Mouse (Mus musculus) testis, adult 2 months (tissue): ENCODE data around the gene Defb36. TPM values are rescaled to one million over a fixed set of nuclear protein-coding genes. Genes with fewer than 3 reads are reported as not detected.
A peak's percentile ranks its signal among the peaks of the same experiment; 100 is the strongest.

Experiments used
- H3K27ac ChIP-seq: fragments of 200-500 bp; 2 replicates; pipeline ENCODE4 v1.5.1; 2012; ENCODE audit warnings: low read depth, low read length; ENCODE audit not compliant: control insufficient read depth, insufficient read depth
- H3K27me3 ChIP-seq: fragments of 200-500 bp; 2 replicates; pipeline ENCODE4 v1.6.1; 2012; ENCODE audit warnings: mild to moderate bottlenecking, low read length, moderate library complexity; ENCODE audit not compliant: control insufficient read depth, insufficient read depth
- H3K36me3 ChIP-seq: fragments of 200-500 bp; 2 replicates; pipeline ENCODE4 v1.6.1; 2012; ENCODE audit warnings: mild to moderate bottlenecking, low read length; ENCODE audit not compliant: control insufficient read depth, insufficient read depth
- H3K4me1 ChIP-seq: fragments of 200-500 bp; 2 replicates; pipeline ENCODE4 v1.6.1; 2012; ENCODE audit warnings: low read length; ENCODE audit not compliant: control insufficient read depth, insufficient read depth
- H3K4me3 ChIP-seq: fragments of 200-500 bp; 2 replicates; pipeline ENCODE4 v1.5.1; 2012; ENCODE audit warnings: low read depth, mild to moderate bottlenecking, low read length, moderate library complexity, mixed read lengths; ENCODE audit not compliant: control insufficient read depth
- CTCF ChIP-seq: fragments of 200-500 bp; IDR thresholded peaks from 2 replicates; pipeline ENCODE4 v1.5.1; 2012; ENCODE audit warnings: low read depth, mild to moderate bottlenecking, inconsistent platforms, low read length, moderate library complexity; ENCODE audit not compliant: control insufficient read depth, insufficient read depth, insufficient replicate concordance
- POLR2A ChIP-seq: fragments of 200-500 bp; IDR thresholded peaks from 2 replicates; pipeline ENCODE4 v1.6.1; 2012; ENCODE audit warnings: low read depth, mild to moderate bottlenecking, inconsistent platforms, low read length, moderate library complexity; ENCODE audit not compliant: control insufficient read depth
- polyA plus RNA-seq: library from polyadenylated mRNA; depleted of rRNA; stranded (reverse); fragments of >200 nt; gene quantifications from 2 replicates; pipeline ENCODE4 v1.2.3, GENCODE M21; 2012

Gene Defb36
- polyA plus RNA-seq, 1 experiment, result 129 TPM

- no peaks in the 10 kb centered on the region; the same call in 1 of the 2 replicates for H3K4me1 ChIP-seq
- no peaks in the 10 kb centered on the region for H3K36me3 ChIP-seq
- H3K4me3 ChIP-seq, result no peak overlapping the region
- H3K27ac ChIP-seq, result no peak overlapping the region; the same call in 1 of the 2 replicates
- TF ChIP-seq POLR2A, result no peak
- TF ChIP-seq CTCF, result no peak
- H3K27me3 ChIP-seq, result no peaks in the 10 kb centered on the region
These were observed 16.4 kb downstream of the Defb36 start for GRCm38 (mm10) chr2:152620367-152621134.

GRCm38 (mm10) chr2:152622151-152622550 lies 18.0 kb downstream of the Defb36 start:
- H3K36me3 ChIP-seq, result no peaks in the 10 kb centered on the region
- H3K4me1 ChIP-seq, result peaks cover 7% of the 10 kb centered on the region
- no peak overlapping the region for H3K4me3 ChIP-seq
- no peak for TF ChIP-seq POLR2A
- no peak for TF ChIP-seq CTCF
- no peak overlapping the region for H3K27ac ChIP-seq
- H3K27me3 ChIP-seq, result peaks cover 4% of the 10 kb centered on the region

- Histone ChIP-seq H3K36me3 (no peaks in the 10 kb centered on the region), H3K27me3 (peaks cover 4% of the 10 kb centered on the region), H3K4me3 (no peak within 1 kb of the TSS), H3K27ac (no peak within 1 kb of the TSS), H3K4me1 (peaks cover 9% of the 10 kb centered on the region)
- TF ChIP-seq CTCF (no peak), POLR2A (no peak)
These were observed 18.8 kb downstream of the Defb36 start, which contains the start of gene Defb25 for GRCm38 (mm10) chr2:152622953-152623352. Gene Defb25, minus strand, starts transcription at chr2:152623053.

- Histone ChIP-seq H3K27me3 (peaks cover 4% of the 10 kb centered on the region), H3K27ac (no peak overlapping the region)
- TF ChIP-seq POLR2A (no peak), CTCF (no peak)
These were observed 20.4 kb downstream of the Defb36 start for GRCm38 (mm10) chr2:152624566-152624965.

GRCm38 (mm10) chr2:152625256-152625655 lies 21.1 kb downstream of the Defb36 start:
- Histone ChIP-seq H3K27me3 (peaks cover 4% of the 10 kb centered on the region), H3K4me1 (peaks cover 11% of the 10 kb centered on the region), H3K27ac (no peak overlapping the region), H3K4me3 (no peak overlapping the region), H3K36me3 (no peaks in the 10 kb centered on the region)
- TF ChIP-seq CTCF (no peak), POLR2A (no peak)

More at GRCm38 (mm10) chr2:152624566-152624965, 20.4 kb downstream of the Defb36 start:
- Histone ChIP-seq H3K4me1 (peaks cover 11% of the 10 kb centered on the region), H3K36me3 (no peaks in the 10 kb centered on the region), H3K4me3 (no peak overlapping the region)

GRCm38 (mm10) chr2:152626774-152627591 lies 22.9 kb downstream of the Defb36 start, which contains the start of gene Rem1:
Gene Rem1, plus strand, starts transcription at chr2:152626951.
- Histone ChIP-seq H3K4me1 (peaks cover 11% of the 10 kb centered on the region), H3K4me3 (peak within 1 kb of the TSS; percentile 73), H3K36me3 (no peaks in the 10 kb centered on the region), H3K27me3 (peaks cover 4% of the 10 kb centered on the region), H3K27ac (peak within 1 kb of the TSS; percentile 64)
- TF ChIP-seq POLR2A (no peak), CTCF (no peak)

GRCm38 (mm10) chr2:152628066-152628465 lies 23.9 kb downstream of the Defb36 start:
- Histone ChIP-seq H3K27me3 (peaks cover 4% of the 10 kb centered on the region), H3K4me3 (peak overlapping the region; percentile 14), H3K27ac (no peak overlapping the region), H3K36me3 (no peaks in the 10 kb centered on the region), H3K4me1 (peaks cover 14% of the 10 kb centered on the region)
- TF ChIP-seq POLR2A (no peak), CTCF (no peak)
